Mouse (Mus musculus): Measurements from ENCODE around the gene Endou. TPM values are rescaled to one million over a fixed set of nuclear protein-coding genes. Genes with fewer than 3 reads are reported as not detected.

Endou gene
- 0.09 and 0.21 TPM in 2 replicates for polyA plus RNA-seq (2015; fragmentation: Nextera tagmentation; extraction: Ambion mirVana)

GRCm38 (mm10) chr15:97731111-97731510 lies at the start of gene Endou:
Gene Endou, minus strand, starts transcription at chr15:97731339.
- Histone ChIP-seq H3K9me3 (no peaks in the 10 kb centered on the region), H3K36me3 (no peaks in the 10 kb centered on the region), H3K4me2 (replicated peaks) (no peak within 1 kb of the TSS), H3K4me1 (replicated peaks) (0 out of 2 replicates have a peak, but pooled peaks cover 3% of the 10 kb centered on the region), H3K4me3 (replicated peaks) (no peak within 1 kb of the TSS), H3K27me3 (replicated peaks) (no peaks in the 10 kb centered on the region), H3K27ac (no peak within 1 kb of the TSS), H3K9ac (no peak within 1 kb of the TSS)
- WGBS = 83% methylated on average over 8 of the region's 8 CpGs
- no peak for ATAC-seq

- Histone ChIP-seq H3K4me3 (replicated peaks) (no peak overlapping the region), H3K36me3 (no peaks in the 10 kb centered on the region), H3K4me2 (replicated peaks) (no peak overlapping the region), H3K4me1 (replicated peaks) (peaks cover 15% of the 10 kb centered on the region), H3K27me3 (replicated peaks) (no peaks in the 10 kb centered on the region), H3K9me3 (no peaks in the 10 kb centered on the region), H3K9ac (no peak overlapping the region), H3K27ac (no peak overlapping the region)
- ATAC-seq = no peak
- 77% methylated on average over 12 of the region's 12 CpGs for WGBS
Observed at GRCm38 (mm10) chr15:97780611-97781031, 49.5 kb upstream of the Endou start.

GRCm38 (mm10) chr15:97779576-97779975 lies 48.4 kb upstream of the Endou start:
- no peak overlapping the region for H3K4me3 ChIP-seq (replicated peaks)
- no peaks in the 10 kb centered on the region for H3K9me3 ChIP-seq
- no peak overlapping the region for H3K4me2 ChIP-seq (replicated peaks)
- H3K4me1 ChIP-seq (replicated peaks) = peaks cover 12% of the 10 kb centered on the region
- no peak for ATAC-seq
- no peaks in the 10 kb centered on the region for H3K27me3 ChIP-seq (replicated peaks)
- WGBS = 82% methylated on average over 1 of the region's 1 CpGs
- H3K9ac ChIP-seq = no peak overlapping the region
- H3K36me3 ChIP-seq = no peaks in the 10 kb centered on the region
- no peak overlapping the region for H3K27ac ChIP-seq

- Histone ChIP-seq H3K27me3 (replicated peaks) (no peaks in the 10 kb centered on the region), H3K9ac (no peak within 1 kb of the TSS), H3K27ac (no peak within 1 kb of the TSS), H3K36me3 (no peaks in the 10 kb centered on the region), H3K4me2 (replicated peaks) (no peak within 1 kb of the TSS), H3K4me3 (replicated peaks) (no peak within 1 kb of the TSS), H3K9me3 (no peaks in the 10 kb centered on the region), H3K4me1 (replicated peaks) (peaks cover 16% of the 10 kb centered on the region)
- ATAC-seq = no peak
- 63% methylated on average over 8 of the region's 8 CpGs for WGBS
Observed at GRCm38 (mm10) chr15:97778311-97779098, 47.4 kb upstream of the Endou start, which contains the start of gene Slc48a1. Gene Slc48a1, plus strand, starts transcription at chr15:97778520.

- no peaks in the 10 kb centered on the region for H3K36me3 ChIP-seq
- no peak overlapping the region for H3K9ac ChIP-seq
- no peaks in the 10 kb centered on the region for H3K27me3 ChIP-seq (replicated peaks)
- H3K4me2 ChIP-seq (replicated peaks) = no peak overlapping the region
- ATAC-seq = no peak
- no peak overlapping the region for H3K27ac ChIP-seq
- WGBS = 78% methylated on average over 6 of the region's 6 CpGs
- H3K9me3 ChIP-seq = no peaks in the 10 kb centered on the region
- peaks cover 21% of the 10 kb centered on the region for H3K4me1 ChIP-seq (replicated peaks)
- H3K4me3 ChIP-seq (replicated peaks) = no peak overlapping the region
Observed at GRCm38 (mm10) chr15:97776919-97777318, 45.8 kb upstream of the Endou start.

- H3K27me3 ChIP-seq (replicated peaks) = no peaks in the 10 kb centered on the region
- peaks cover 21% of the 10 kb centered on the region for H3K4me1 ChIP-seq (replicated peaks)
- H3K36me3 ChIP-seq = no peaks in the 10 kb centered on the region
- H3K9me3 ChIP-seq = no peaks in the 10 kb centered on the region
- peak; percentile 74 for ATAC-seq
- no peak overlapping the region for H3K9ac ChIP-seq
- H3K27ac ChIP-seq = no peak overlapping the region
- no peak overlapping the region for H3K4me2 ChIP-seq (replicated peaks)
- no peak overlapping the region for H3K4me3 ChIP-seq (replicated peaks)
- 15% methylated on average over 8 of the region's 8 CpGs for WGBS
Observed at GRCm38 (mm10) chr15:97776514-97776913, 45.4 kb upstream of the Endou start.

- Histone ChIP-seq H3K27me3 (replicated peaks) (0 out of 2 replicates have a peak, but pooled peaks cover 9% of the 10 kb centered on the region), H3K9me3 (no peaks in the 10 kb centered on the region), H3K4me2 (replicated peaks) (no peak overlapping the region), H3K4me1 (replicated peaks) (peaks cover 21% of the 10 kb centered on the region), H3K4me3 (replicated peaks) (no peak overlapping the region), H3K27ac (peak overlapping the region; percentile 64), H3K9ac (no peak overlapping the region), H3K36me3 (no peaks in the 10 kb centered on the region)
- ATAC-seq = no peak
- WGBS = 61% methylated on average over 5 of the region's 5 CpGs
Observed at GRCm38 (mm10) chr15:97773961-97774370, 42.8 kb upstream of the Endou start.

GRCm38 (mm10) chr15:97773108-97773507 lies 42.0 kb upstream of the Endou start:
- Histone ChIP-seq H3K9me3 (no peaks in the 10 kb centered on the region), H3K27me3 (replicated peaks) (0 out of 2 replicates have a peak, but pooled peaks cover 9% of the 10 kb centered on the region), H3K4me1 (replicated peaks) (peaks cover 25% of the 10 kb centered on the region), H3K9ac (no peak overlapping the region), H3K27ac (peak overlapping the region; percentile 64), H3K4me3 (replicated peaks) (no peak overlapping the region), H3K4me2 (replicated peaks) (peak overlapping the region; percentile 9), H3K36me3 (no peaks in the 10 kb centered on the region)
- peak; percentile 67 for ATAC-seq
- WGBS = 22% methylated on average over 5 of the region's 5 CpGs

GRCm38 (mm10) chr15:97770280-97770679 lies 39.1 kb upstream of the Endou start:
- no peak overlapping the region for H3K4me3 ChIP-seq (replicated peaks)
- H3K27me3 ChIP-seq (replicated peaks) = peaks cover 21% of the 10 kb centered on the region
- H3K36me3 ChIP-seq = no peaks in the 10 kb centered on the region
- H3K27ac ChIP-seq = no peak overlapping the region
- peaks cover 43% of the 10 kb centered on the region for H3K4me1 ChIP-seq (replicated peaks)
- H3K9ac ChIP-seq = no peak overlapping the region
- no peaks in the 10 kb centered on the region for H3K9me3 ChIP-seq
- no peak for ATAC-seq
- WGBS = 76% methylated on average over 8 of the region's 8 CpGs
- no peak overlapping the region for H3K4me2 ChIP-seq (replicated peaks)

GRCm38 (mm10) chr15:97768192-97768591 lies 37.1 kb upstream of the Endou start:
- under 1% methylated on average over 18 of the region's 18 CpGs for WGBS
- ATAC-seq = peak; percentile 46
- H3K4me3 ChIP-seq (replicated peaks) = peak overlapping the region; percentile 52

GRCm38 (mm10) chr15:97767280-97768186 lies 36.4 kb upstream of the Endou start, which contains the start of gene Rapgef3:
Gene Rapgef3, minus strand, starts transcription at chr15:97767972.
- H3K4me1 ChIP-seq (replicated peaks) = peaks cover 30% of the 10 kb centered on the region
- H3K27ac ChIP-seq = peak within 1 kb of the TSS; percentile 40
- H3K27me3 ChIP-seq (replicated peaks) = peaks cover 21% of the 10 kb centered on the region
- peak within 1 kb of the TSS; percentile 97 for H3K4me2 ChIP-seq (replicated peaks)
- H3K9me3 ChIP-seq = no peaks in the 10 kb centered on the region
- H3K36me3 ChIP-seq = no peaks in the 10 kb centered on the region
- ATAC-seq = peak; percentile 81
- 1% methylated on average over 44 of the region's 44 CpGs for WGBS
- peak within 1 kb of the TSS; percentile 51 for H3K9ac ChIP-seq
- peak within 1 kb of the TSS; percentile 52 for H3K4me3 ChIP-seq (replicated peaks)

More at GRCm38 (mm10) chr15:97768192-97768591, 37.1 kb upstream of the Endou start:
- Histone ChIP-seq H3K4me1 (replicated peaks) (peaks cover 34% of the 10 kb centered on the region), H3K9ac (peak overlapping the region; percentile 51), H3K9me3 (no peaks in the 10 kb centered on the region), H3K27ac (peak overlapping the region; percentile 33), H3K27me3 (replicated peaks) (peaks cover 21% of the 10 kb centered on the region), H3K36me3 (no peaks in the 10 kb centered on the region), H3K4me2 (replicated peaks) (peak overlapping the region; percentile 97)

All from intestine, embryonic 15.5 days (tissue).